Mouse (Mus musculus): ENCODE measurements around the gene Ovol3.

GRCm38 (mm10) chr7:30205383-30205782 lies 30.1 kb downstream of the Ovol3 start:
- TF ChIP-seq POLR2A (IDR thresholded peaks at IDR 0.05; ENCODE audit: borderline replicate concordance, low read depth, low read length) (no peak), CTCF (IDR thresholded peaks at IDR 0.05; ENCODE audit: low read depth, low read length) (no peak)
